Mouse (Mus musculus) adrenal gland, adult 18-20 months (tissue): ENCODE results near the gene Ubtd2. TPM values are rescaled to one million over a fixed set of nuclear protein-coding genes. Genes with fewer than 3 reads are reported as not detected.

Experiments used
- DNase-seq, 2 experiments: peaks; one replicate each; pipeline ENCODE4 v3.0.0; 2021 to 2022; ENCODE audit warnings: low spot score in 2 of 2
- total RNA-seq, 2 experiments: library from RNA; stranded (reverse); gene quantifications; 1 replicate in 1 of 2; 2 replicates in 1 of 2; pipeline ENCODE4 v1.2.3; 2021

Ubtd2 gene
- total RNA-seq, 2 experiments from 2014 or later = 13.4 TPM

DNA sequence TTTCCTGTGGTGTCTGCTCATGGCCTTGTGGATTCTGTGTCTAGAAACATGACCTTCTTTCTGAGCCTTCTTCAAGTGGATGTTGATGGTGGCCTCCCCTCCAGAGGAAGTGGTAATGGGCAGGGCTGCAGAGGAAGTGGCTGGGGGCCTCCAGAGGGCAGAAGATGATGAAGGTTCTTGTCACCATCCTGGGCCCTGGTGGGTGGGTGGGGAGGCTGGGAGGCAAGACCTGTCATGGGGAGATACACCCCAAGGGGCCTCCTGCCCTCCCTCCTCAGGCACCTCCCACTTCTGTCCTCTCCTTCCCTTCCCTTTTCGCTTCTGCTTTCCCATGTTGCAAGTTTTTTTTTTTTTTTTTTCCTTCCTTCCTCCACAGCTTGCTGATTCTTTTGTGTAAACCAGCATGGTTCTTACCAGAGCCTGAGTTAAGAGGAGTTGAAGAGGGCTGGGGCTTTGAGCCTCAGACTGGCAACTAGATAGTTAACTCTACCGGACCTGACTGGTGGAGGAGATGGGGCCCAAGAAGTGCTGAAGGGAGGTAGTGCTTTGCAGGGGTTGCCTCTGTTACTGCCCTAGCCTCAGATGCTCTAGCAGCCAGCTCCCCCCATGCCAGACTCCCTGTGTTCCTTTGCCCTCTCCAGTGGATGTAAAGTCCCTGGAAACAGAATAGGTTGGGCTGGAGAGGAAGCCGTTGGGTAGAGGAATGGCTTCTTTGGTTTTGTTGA is 87.7 kb downstream of the Ubtd2 start:
- peak in 1 of 2 experiments; percentile 1 for DNase-seq

DNA sequence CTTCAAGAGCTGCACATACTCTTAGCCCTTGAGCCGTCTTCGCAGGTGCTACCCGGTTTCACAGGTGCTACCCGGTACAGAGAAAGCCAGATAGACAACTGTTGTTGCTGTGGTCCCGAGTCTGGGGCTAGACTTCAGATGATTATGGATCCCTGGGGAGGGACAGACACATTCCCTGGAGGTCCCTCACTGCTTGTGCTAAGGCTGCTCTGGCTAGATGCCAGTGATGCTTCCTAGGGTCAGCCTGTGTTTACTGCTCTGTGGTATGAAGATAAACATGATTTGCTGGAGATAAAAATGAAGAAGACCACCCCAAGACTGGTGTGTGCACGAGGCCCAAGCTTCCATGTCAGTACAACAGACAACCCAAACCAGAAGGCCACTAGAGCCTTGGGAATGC is 88.9 kb downstream of the Ubtd2 start:
- peak in 1 of 2 experiments; percentile 1 for DNase-seq

GRCm38 (mm10) chr11:32544497-32544896 is 89.3 kb downstream of the Ubtd2 start:
- DNase-seq = no peak

GRCm38 (mm10) chr11:32545605-32546004 is 90.4 kb downstream of the Ubtd2 start:
- no peak for DNase-seq

DNA sequence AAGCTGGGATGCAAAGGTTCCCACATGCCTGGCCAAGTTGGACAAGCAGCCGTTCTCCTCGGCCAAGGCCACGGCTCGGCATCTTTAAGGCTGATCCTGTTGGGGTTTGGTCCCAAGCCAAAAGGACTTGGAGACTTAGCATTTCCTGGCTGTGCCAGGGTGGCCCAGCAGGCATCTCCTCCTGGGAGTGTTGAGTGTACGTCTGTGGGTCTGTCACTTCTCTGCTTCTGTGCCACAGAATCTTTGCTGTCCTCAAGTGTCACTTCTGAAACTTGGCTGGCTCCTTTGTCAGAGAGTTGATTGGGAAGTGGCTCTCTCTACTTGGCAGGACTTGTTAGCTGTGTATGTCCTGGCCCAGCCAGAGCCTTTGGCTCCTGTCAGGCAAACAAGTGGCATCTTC is 91.3 kb downstream of the Ubtd2 start:
- DNase-seq = no peak

- DNase-seq = no peak
Measured at GRCm38 (mm10) chr11:32547391-32547947, 92.3 kb downstream of the Ubtd2 start.

DNA sequence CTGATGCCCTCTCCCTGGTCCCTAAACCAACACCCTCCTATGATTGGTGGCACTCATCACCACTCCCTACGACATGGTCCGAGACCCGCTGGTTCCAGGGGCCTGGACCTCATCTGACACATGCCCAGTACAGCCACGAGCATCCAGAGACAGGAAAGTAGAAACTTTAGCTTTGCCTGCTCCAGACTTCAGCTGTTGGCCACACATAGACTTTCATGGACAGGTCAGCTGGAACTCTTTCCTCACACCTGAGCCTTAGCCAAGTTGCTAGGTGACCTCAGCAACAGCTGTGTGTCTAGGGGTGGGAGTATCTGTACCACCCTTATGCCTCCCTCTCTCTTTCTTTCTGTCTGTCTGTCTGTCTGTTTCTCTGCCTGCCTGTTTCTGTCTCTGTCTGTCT is 93.1 kb downstream of the Ubtd2 start:
- DNase-seq = no peak

- DNase-seq = no peak
Measured at GRCm38 (mm10) chr11:32549236-32549635, 94.1 kb downstream of the Ubtd2 start.

DNA sequence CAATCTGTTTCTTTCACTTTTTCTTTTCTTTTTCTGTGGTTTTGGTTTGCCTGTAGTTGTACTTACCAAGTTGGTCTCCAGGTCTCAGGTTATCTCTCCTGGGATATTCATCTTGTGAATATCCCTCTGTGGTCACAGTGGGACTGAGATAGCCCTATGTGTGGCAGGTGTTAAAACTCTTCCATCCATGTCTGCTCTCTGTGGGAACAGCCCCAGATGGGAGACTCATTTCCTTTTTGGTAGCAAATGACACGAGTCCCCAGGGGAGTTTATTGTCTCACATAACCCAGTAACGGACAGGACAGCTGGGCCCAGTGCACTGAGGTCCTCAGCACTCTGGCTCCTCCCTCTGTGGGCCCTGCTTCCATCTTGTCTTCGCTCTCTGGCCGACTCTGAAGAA is 94.9 kb downstream of the Ubtd2 start:
- DNase-seq = no peak

- no peak for DNase-seq
Measured at GRCm38 (mm10) chr11:32551056-32551455, 95.9 kb downstream of the Ubtd2 start.

DNA sequence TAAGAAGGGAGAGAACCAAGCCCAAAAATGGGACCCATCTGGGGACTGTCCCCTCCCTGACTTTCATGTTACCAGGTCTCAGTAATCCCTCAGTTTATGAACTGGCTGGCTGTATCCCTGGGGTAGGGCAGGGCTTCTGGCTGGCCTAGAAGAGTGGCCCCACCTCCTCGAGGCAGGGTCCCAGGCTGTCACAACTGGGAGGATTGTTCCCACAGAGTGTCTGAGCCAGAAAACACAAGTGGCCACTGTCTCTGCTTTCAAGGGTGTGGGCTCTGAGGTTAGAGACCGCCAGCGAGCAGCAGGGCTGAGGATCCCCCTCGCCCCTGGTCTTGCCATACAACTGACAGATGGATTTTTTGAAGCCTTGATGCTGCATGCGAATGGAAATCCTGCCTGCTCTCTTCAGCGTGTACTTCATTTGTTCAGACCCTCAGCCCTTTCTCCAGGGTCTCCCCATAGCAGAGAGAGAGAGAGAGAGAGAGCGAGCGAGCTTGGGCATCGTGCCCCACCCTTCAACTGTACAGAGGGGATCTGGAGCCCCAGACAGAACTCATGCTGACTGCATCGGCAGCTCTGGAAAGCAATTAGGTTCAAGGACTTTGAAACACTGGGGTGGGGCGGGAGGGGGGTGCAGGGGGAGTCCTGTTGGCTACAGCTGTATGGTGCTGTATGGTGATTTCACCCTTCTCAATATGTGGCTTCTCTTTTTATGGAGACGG is 96.6 kb downstream of the Ubtd2 start:
- no peak for DNase-seq

DNA sequence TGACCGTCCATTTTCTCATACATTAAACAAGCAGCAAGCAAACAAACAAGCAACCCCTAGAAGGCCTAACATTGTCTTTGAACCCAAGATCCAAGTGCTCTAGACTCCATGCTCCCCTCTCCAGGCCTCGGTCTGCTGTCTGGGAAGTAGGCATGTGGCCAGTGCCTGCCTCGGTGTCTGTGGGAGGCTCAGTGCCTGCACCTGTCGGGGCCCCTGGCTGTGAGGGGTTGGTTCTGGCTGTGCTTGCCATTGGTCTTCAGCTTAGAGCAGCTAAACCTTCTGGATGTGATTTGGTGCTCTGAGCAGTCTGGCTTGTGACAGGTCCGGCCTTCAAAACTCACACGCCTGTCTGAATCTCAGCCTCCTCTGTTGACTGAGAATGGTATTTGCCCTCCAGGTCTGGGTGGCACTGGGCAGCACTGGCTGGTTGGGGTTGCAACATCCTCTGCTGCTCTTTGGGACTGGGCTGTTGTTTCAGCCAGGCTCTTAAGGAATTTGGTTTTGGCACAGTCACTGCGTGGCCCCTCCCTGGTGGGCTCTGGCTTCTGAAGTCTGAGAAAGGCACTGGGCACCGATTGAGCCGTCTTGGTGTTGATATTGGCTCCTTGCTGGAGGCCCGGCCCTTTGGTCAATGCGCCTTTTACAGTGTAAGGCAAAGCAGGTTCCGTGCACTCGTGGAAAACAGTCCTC is 97.4 kb downstream of the Ubtd2 start:
- DNase-seq = no peak

DNA sequence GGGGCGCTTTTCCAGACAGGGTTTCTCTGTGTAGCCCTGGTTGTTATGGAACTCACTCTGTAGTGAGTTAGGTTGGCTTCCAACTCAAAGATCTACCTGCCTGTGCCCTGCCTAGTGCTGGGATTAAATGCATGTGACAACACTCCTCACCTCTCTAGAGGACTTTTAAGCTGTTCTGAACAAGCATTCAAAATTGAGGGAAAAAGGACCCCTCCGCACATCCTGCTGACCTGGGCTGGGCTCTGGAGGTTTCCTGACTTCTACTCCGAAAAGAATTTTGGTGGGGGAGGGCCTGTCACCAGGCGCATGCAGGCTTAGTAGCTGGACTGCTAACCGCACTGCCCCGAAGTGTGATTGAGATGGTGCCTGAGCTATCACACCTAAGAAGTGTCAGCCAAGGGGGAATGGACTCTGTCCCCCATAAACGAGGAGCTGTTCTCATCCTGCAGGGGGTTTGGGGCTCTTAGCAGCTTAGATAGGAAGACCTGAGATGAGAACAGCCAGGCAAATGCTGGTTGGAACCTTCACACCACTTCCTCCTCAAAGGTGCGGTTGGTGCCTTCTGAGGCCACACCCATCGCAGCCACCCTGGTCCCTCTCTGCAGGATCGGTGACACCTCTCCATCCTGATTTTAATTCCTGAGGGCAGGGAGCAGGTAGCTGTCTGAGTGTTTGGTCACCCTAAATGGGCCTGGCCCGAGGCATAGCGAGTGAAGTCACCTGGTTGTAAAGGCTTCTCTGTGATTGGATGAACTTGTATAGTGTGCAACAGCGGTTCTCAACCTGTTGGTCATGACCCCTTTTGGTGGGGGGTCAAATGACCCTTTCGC is 98.4 kb downstream of the Ubtd2 start:
- DNase-seq = no peak

DNA sequence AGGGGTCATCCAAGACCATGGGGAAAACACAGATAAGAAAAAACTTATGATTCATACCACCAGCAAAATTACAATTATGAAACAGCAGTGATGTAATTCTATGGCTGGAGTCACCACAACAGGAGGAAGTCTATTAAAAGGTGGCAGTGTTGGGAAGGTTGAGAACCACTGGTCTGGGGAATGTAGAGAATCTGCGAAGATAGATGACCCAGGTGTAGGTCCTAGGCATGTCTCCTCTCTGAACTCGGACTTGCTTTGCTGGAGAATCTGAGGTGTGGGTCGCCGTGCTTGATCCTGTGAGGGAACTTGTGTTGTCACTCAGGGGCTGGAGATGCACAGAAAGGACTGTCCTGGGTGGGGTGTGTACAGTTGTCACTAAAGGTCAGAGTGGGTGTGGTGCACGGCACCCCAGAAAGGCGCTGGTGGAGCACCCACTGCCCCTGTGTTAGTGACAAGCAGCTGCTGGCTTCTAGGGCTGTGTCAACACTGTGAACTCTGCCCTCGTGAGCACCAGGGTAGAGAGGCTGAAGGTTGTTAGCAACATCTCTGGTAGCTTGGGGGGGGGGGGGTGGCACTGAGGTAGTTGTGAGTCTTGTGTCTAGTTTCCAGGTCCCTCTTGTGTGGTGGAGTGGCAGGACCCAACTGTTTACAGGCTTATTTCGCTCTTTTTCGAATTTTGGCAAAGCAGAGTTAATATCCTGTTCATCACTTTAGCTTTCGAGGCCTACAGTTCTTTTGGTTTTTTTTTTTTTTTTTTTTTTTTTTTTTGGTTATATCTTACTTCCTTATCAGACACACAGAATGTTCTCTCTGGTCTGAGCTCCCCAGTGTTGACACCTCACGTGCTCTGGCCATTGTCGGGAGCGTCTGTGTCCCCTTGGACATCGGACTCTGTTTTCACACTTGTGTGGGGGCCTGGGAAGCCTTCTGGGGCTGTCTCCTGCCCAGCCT is 99.2 kb downstream of the Ubtd2 start:
- no peak for DNase-seq

DNA sequence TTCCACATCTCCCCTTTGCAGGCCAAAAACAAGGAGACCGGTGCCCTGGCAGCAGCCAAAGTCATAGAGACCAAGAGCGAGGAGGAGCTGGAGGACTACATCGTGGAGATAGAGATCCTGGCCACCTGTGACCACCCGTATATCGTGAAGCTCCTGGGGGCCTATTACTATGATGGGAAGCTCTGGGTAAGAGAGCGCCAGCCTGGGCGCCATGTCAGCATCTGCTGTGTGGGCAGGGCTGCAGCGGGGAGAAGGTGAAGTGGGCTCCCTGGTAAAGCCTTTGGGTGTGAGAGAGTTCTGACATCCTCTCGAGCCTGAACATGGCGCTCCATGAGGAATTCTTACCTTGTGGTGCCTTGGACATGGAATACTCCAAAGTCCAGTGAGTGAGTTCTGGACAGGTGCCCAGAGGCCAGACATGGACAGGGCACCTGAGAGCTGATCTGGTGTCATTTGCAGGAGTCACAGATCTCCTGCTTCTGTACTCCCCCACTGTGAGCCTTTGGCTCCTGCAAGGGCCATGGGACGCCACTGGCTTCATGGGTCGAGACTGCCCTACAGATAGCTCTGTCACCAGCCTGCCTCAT is 100.0 kb downstream of the Ubtd2 start:
- no peak for DNase-seq

DNA sequence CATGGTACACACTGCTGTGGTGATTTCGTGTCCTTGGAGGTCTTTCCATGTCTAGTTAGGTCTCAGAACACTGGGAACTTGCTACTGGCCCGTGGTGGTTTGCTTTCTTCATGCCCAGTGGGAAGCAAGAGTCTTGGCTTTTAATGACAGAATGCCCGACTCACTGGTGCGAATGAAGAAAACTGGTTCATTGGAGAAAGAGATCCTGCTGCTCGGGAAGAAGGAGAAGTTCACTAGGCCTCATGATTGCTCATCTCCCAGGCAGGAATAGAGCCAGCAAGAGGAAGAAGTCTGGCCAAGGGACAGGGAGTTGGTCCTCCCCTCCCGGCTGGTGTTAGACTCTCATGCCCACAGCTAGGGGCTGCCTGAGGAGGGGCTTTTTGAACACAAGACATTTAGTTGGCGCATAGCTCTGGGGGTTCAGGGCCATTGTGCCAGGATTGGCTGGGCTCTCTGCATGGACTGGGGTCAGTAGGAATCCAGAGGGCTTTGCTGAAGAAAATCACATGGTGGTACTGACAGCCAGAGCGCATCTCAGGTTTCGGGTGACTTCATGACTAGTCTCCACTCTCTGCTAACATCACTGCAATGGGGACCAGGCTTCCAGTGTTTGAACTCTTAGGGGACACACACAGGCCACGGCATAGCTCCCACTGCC is 101.3 kb downstream of the Ubtd2 start:
- no peak for DNase-seq

DNA sequence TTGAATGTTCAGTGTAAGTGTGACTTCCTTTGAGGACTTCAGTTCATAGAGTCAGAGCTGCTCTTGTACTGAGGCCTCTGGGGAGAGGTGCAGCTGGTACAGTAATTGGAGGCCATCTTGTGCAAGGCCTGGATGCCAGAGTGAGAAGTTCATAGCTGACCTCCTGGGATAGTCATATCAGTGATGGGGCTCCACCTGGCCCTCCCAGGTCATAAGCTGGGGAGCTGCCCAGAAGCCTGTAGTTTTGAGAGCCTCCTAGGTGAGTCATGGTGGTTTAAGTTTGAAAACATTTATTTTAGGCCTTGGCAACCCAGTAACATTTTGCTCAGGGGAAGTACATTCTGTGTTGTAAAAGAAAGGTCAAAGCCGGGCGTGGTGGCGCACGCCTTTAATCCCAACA is 102.9 kb downstream of the Ubtd2 start:
- DNase-seq = no peak

- no peak for DNase-seq
Measured at GRCm38 (mm10) chr11:32558677-32559076, 103.5 kb downstream of the Ubtd2 start.
